Mouse (Mus musculus) liver, postnatal 0 days (tissue): ENCODE data around the gene Gm20388. TPM values are rescaled to one million over a fixed set of nuclear protein-coding genes. Genes with fewer than 3 reads are reported as not detected.

Source experiments
- ATAC-seq: fragments of 200-750 bp; cut with Nextera tagmentation; 2 replicates; pipeline ENCODE4 v1.8.0; 2017; ENCODE audit warnings: mild to moderate bottlenecking, moderate library complexity
- DNase-seq: peaks from one replicate; pipeline ENCODE4 v3.0.0-alpha.2; 2016
- H3K27ac ChIP-seq: fragments of 300-500 bp; sonication (generic); 2 replicates; pipeline ENCODE4 v1.5.1; 2014; ENCODE audit warnings: antibody characterized with exemption, moderate library complexity, mild to moderate bottlenecking, low read depth
- H3K27me3 ChIP-seq: fragments of 300-500 bp; sonication (generic); 2 replicates; pipeline ENCODE4 v1.6.1; 2014; ENCODE audit warnings: low read length, control low read depth, mixed read lengths; ENCODE audit not compliant: insufficient read depth
- H3K36me3 ChIP-seq: fragments of 300-500 bp; sonication (generic); replicated peaks from 2 replicates; pipeline ENCODE4 v1.6.1; 2014; ENCODE audit warnings: mild to moderate bottlenecking, control low read depth, low read length, moderate library complexity, mixed read lengths; ENCODE audit not compliant: insufficient read depth
- H3K4me1 ChIP-seq: fragments of 300-500 bp; sonication (generic); 2 replicates; pipeline ENCODE4 v1.6.1; 2014; ENCODE audit warnings: antibody characterized with exemption, mild to moderate bottlenecking, control low read depth; ENCODE audit not compliant: insufficient read depth
- H3K4me2 ChIP-seq: fragments of 300-500 bp; sonication (generic); 2 replicates; pipeline ENCODE4 v1.6.1; 2014; ENCODE audit warnings: low read depth, mild to moderate bottlenecking, low read length, moderate library complexity, mixed read lengths
- H3K4me3 ChIP-seq: fragments of 300-500 bp; sonication (generic); 2 replicates; pipeline ENCODE4 v1.5.1; 2014; ENCODE audit warnings: low read depth, low read length
- H3K9ac ChIP-seq: fragments of 300-500 bp; sonication (generic); replicated peaks from 2 replicates; pipeline ENCODE4 v1.6.1; 2014; ENCODE audit warnings: mild to moderate bottlenecking, moderate library complexity
- H3K9me3 ChIP-seq: fragments of 300-500 bp; sonication (generic); 2 replicates; pipeline ENCODE4 v1.6.1; 2016; ENCODE audit warnings: mild to moderate bottlenecking, control low read depth, low read length, mixed read lengths
- CTCF ChIP-seq: sonication (generic); IDR thresholded peaks from 2 replicates; pipeline ENCODE4 v1.5.1; 2016; ENCODE audit warnings: antibody characterized with exemption, low read depth
- EP300 ChIP-seq: IDR thresholded peaks from 2 replicates; pipeline ENCODE4 v1.6.1; 2016; ENCODE audit warnings: antibody characterized with exemption, low read depth, mild to moderate bottlenecking
- WGBS: fragments of 180-500 bp; shearing (Covaris S2); extraction: QIAGEN DNeasy Blood & Tissue Kit; methylation state at CpG from one replicate; pipeline ENCODE4 v1.1.7; 2014; ENCODE audit not compliant: insufficient replicate concordance; 5-methylcytosine and 5-hydroxymethylcytosine counted together
- polyA plus RNA-seq: library from polyadenylated mRNA; unstranded; fragments of >200 nt; fragmentation: Nextera tagmentation; extraction: Ambion mirVana; gene quantifications from 2 replicates; pipeline ENCODE4 v1.2.1, GENCODE M21; 2015

The Gm20388 gene
- polyA plus RNA-seq, 1 experiment from 2014 or later = not detected

GRCm38 (mm10) chr8:123233300-123233699 is 3322.7 kb downstream of the Gm20388 start:
- no peak overlapping the region for H3K9ac ChIP-seq
- H3K27me3 ChIP-seq = peaks cover 7% of the 10 kb centered on the region; the same call in 1 of the 2 replicates
- H3K9me3 ChIP-seq = no peaks in the 10 kb centered on the region
- H3K4me2 ChIP-seq = no peak overlapping the region
- H3K36me3 ChIP-seq = no peaks in the 10 kb centered on the region; the same call in 1 of the 2 replicates
- DNase-seq (no peak), ATAC-seq (no peak)
- 72% methylated on average over 13 of the region's 13 CpGs for WGBS
- no peak overlapping the region for H3K27ac ChIP-seq
- H3K4me3 ChIP-seq = no peak overlapping the region
- no peak for TF ChIP-seq EP300
- TF ChIP-seq CTCF = no peak
- H3K4me1 ChIP-seq = peaks cover 14% of the 10 kb centered on the region

GRCm38 (mm10) chr8:123233760-123234159 is 3323.1 kb downstream of the Gm20388 start:
- no peak overlapping the region for H3K4me3 ChIP-seq
- TF ChIP-seq EP300 (no peak), CTCF (no peak)
- 76% methylated on average over 11 of the region's 11 CpGs for WGBS
- ATAC-seq = no peak
- H3K9ac ChIP-seq = no peak overlapping the region
- no peak overlapping the region for H3K4me2 ChIP-seq
- H3K27me3 ChIP-seq = peaks cover 7% of the 10 kb centered on the region; the same call in 1 of the 2 replicates
- H3K9me3 ChIP-seq = no peaks in the 10 kb centered on the region
- no peak for DNase-seq
- no peak overlapping the region for H3K27ac ChIP-seq
- H3K4me1 ChIP-seq = peaks cover 14% of the 10 kb centered on the region
- H3K36me3 ChIP-seq = no peaks in the 10 kb centered on the region

DNA sequence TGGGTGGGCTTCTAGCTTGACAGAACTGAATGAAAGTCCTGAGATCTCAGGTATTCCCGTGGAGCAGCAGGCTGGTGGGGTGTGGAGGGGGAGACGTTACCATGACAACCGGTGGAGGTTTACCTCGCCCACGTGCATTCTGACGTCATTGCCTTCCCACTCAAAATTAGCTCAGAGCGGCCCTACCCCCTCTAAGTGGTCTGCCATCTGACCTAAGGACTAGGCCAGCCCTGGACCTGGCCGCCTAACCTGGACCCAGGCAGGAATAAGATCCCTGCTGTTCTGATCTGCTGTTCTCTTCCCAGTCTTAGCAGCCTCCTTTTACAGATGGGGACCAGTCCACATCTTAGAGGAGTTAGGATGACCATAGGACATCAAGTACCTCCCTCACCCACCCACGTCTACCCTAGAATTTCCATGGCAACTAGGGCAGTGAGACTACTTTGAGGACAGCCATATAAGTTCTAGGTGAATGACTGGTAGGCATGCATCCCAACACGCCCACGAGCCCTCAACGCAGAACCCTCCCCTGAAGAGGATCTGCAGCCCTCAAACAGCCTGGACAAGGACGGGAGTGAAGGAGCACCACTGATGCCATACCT is 3324.4 kb downstream of the Gm20388 start:
- Histone ChIP-seq H3K9ac (peak overlapping the region; percentile 74), H3K9me3 (no peaks in the 10 kb centered on the region), H3K4me3 (peak overlapping the region; percentile 76), H3K4me2 (peak overlapping the region; percentile 90), H3K27me3 (peaks cover 7% of the 10 kb centered on the region; the same call in 1 of the 2 replicates), H3K27ac (no peak overlapping the region), H3K36me3 (no peaks in the 10 kb centered on the region), H3K4me1 (peaks cover 14% of the 10 kb centered on the region)
- DNase-seq (no peak), ATAC-seq (no peak; the same call in 1 of the 2 replicates)
- 29% methylated on average over 13 of the region's 13 CpGs for WGBS
- TF ChIP-seq EP300 (no peak), CTCF (no peak)

- H3K4me1 ChIP-seq = peaks cover 14% of the 10 kb centered on the region
- peak within 1 kb of the TSS; percentile 76 for H3K4me3 ChIP-seq
- peak within 1 kb of the TSS; percentile 74 for H3K9ac ChIP-seq
- no peak for TF ChIP-seq EP300
- TF ChIP-seq CTCF = peak; percentile 53
- 1% methylated on average over 57 of the region's 57 CpGs for WGBS
- H3K36me3 ChIP-seq = no peaks in the 10 kb centered on the region
- H3K4me2 ChIP-seq = peak within 1 kb of the TSS; percentile 90
- DNase-seq (peak; percentile 92), ATAC-seq (peak; percentile 92)
- no peaks in the 10 kb centered on the region for H3K9me3 ChIP-seq
- H3K27me3 ChIP-seq = peaks cover 7% of the 10 kb centered on the region; the same call in 1 of the 2 replicates
- H3K27ac ChIP-seq = peak within 1 kb of the TSS; percentile 74
Observed at GRCm38 (mm10) chr8:123235520-123236497, 3325.2 kb downstream of the Gm20388 start, which contains the start of gene Spata2l. Gene Spata2l (minus strand): TSS chr8:123236233.

- Histone ChIP-seq H3K4me2 (no peak overlapping the region), H3K27me3 (peaks cover 7% of the 10 kb centered on the region; the same call in 1 of the 2 replicates), H3K27ac (no peak overlapping the region), H3K4me3 (no peak overlapping the region), H3K4me1 (peaks cover 30% of the 10 kb centered on the region), H3K9ac (no peak overlapping the region), H3K9me3 (no peaks in the 10 kb centered on the region), H3K36me3 (0 out of 2 replicates have a peak, but pooled peaks cover 9% of the 10 kb centered on the region)
- 83% methylated on average over 10 of the region's 10 CpGs for WGBS
- TF ChIP-seq EP300 = no peak
- TF ChIP-seq CTCF = no peak
- no peak for ATAC-seq
- no peak for DNase-seq
Observed at GRCm38 (mm10) chr8:123239398-123239797, 3328.8 kb downstream of the Gm20388 start.
